Mouse (Mus musculus): ENCODE measurements around the gene Slit3. TPM values are rescaled to one million over a fixed set of nuclear protein-coding genes. Genes with fewer than 3 reads are reported as not detected.

Slit3 gene
- polyA plus RNA-seq (2012; rRNA removed) = 0.17 and 0.23 TPM in 2 replicates
- 0.20 and 0.24 TPM in 2 replicates for polyA plus RNA-seq (2014; fragmentation: Nextera tagmentation; extraction: Ambion mirVana)

- Histone ChIP-seq H3K4me2 (ENCODE audit: low read depth) (peak within 1 kb of the TSS; percentile 34), H3K4me3 (ENCODE audit: insufficient read depth in 1 of 2, low read depth in 2 of 2, low read length in 2 of 2) (peak within 1 kb of the TSS; percentile 25 to 34; a peak in 2 of 4 replicates), H3K9me3 (ENCODE audit: control insufficient read depth, low read length) (no peaks in the 10 kb centered on the region), H3K27me3 (ENCODE audit: control insufficient read depth, insufficient read depth, low read length) (peaks cover 37% of the 10 kb centered on the region), H3K9ac (replicated peaks) (no peak within 1 kb of the TSS), H3K4me1 (replicated peaks; ENCODE audit: control insufficient read depth in 2 of 2, insufficient read depth in 2 of 2, low read length in 1 of 2) (no peaks in the 10 kb centered on the region), H3K36me3 (replicated peaks; ENCODE audit: control insufficient read depth, insufficient read depth, low read depth) (no peaks in the 10 kb centered on the region), H3K27ac (no peak within 1 kb of the TSS)
- DNase-seq (ENCODE audit: low read depth in 3 of 3, low spot score in 3 of 3) = no peak
- ATAC-seq (ENCODE audit: insufficient read depth) = no peak
- 2% methylated on average over 63 of the region's 75 CpGs for WGBS (ENCODE audit: insufficient replicate concordance)
- no peak for TF ChIP-seq CTCF (IDR thresholded peaks at IDR 0.05; ENCODE audit: low read depth)
- no peak for TF ChIP-seq EP300 (IDR thresholded peaks at IDR 0.05; ENCODE audit: low read depth)
These were observed at the start of gene Slit3 for GRCm38 (mm10) chr11:35120894-35121610. Gene Slit3, plus strand, starts transcription at chr11:35121224.

GRCm38 (mm10) chr11:35071451-35071850, 49.6 kb upstream of the Slit3 start:
- 73% methylated on average over 1 of the region's 1 CpGs for WGBS (ENCODE audit: insufficient replicate concordance)
- no peak overlapping the region for H3K27ac ChIP-seq
- no peaks in the 10 kb centered on the region for H3K27me3 ChIP-seq (ENCODE audit: control insufficient read depth, insufficient read depth, low read length)
- H3K9me3 ChIP-seq (ENCODE audit: control insufficient read depth, low read length) = no peaks in the 10 kb centered on the region
- no peak overlapping the region for H3K4me3 ChIP-seq (ENCODE audit: insufficient read depth in 1 of 2, low read depth in 2 of 2, low read length in 2 of 2)
- DNase-seq (ENCODE audit: low read depth in 3 of 3, low spot score in 3 of 3) (no peak), ATAC-seq (ENCODE audit: insufficient read depth) (no peak)
- no peaks in the 10 kb centered on the region for H3K4me1 ChIP-seq (replicated peaks; ENCODE audit: control insufficient read depth in 2 of 2, insufficient read depth in 2 of 2, low read length in 1 of 2)
- no peaks in the 10 kb centered on the region for H3K36me3 ChIP-seq (replicated peaks; ENCODE audit: control insufficient read depth, insufficient read depth, low read depth)
- TF ChIP-seq CTCF (IDR thresholded peaks at IDR 0.05; ENCODE audit: low read depth) (no peak), EP300 (IDR thresholded peaks at IDR 0.05; ENCODE audit: low read depth) (no peak)
- H3K9ac ChIP-seq (replicated peaks) = no peak overlapping the region
- H3K4me2 ChIP-seq (ENCODE audit: low read depth) = no peak overlapping the region

- H3K27ac ChIP-seq = no peak overlapping the region
- H3K9ac ChIP-seq (replicated peaks) = no peak overlapping the region
- H3K4me2 ChIP-seq (ENCODE audit: low read depth) = no peak overlapping the region
- TF ChIP-seq EP300 (IDR thresholded peaks at IDR 0.05; ENCODE audit: low read depth) = no peak
- DNase-seq (ENCODE audit: low read depth in 3 of 3, low spot score in 3 of 3) (no peak), ATAC-seq (ENCODE audit: insufficient read depth) (no peak)
- no peaks in the 10 kb centered on the region for H3K4me1 ChIP-seq (replicated peaks; ENCODE audit: control insufficient read depth in 2 of 2, insufficient read depth in 2 of 2, low read length in 1 of 2)
- no peaks in the 10 kb centered on the region for H3K36me3 ChIP-seq (replicated peaks; ENCODE audit: control insufficient read depth, insufficient read depth, low read depth)
- no peaks in the 10 kb centered on the region for H3K27me3 ChIP-seq (ENCODE audit: control insufficient read depth, insufficient read depth, low read length)
- H3K9me3 ChIP-seq (ENCODE audit: control insufficient read depth, low read length) = no peaks in the 10 kb centered on the region
- WGBS (ENCODE audit: insufficient replicate concordance) = 78% methylated on average over 7 of the region's 7 CpGs
- H3K4me3 ChIP-seq (ENCODE audit: insufficient read depth in 1 of 2, low read depth in 2 of 2, low read length in 2 of 2) = no peak overlapping the region
These were observed 45.6 kb upstream of the Slit3 start for GRCm38 (mm10) chr11:35075411-35075810.

- DNase-seq (ENCODE audit: low read depth in 3 of 3, low spot score in 3 of 3) = no peak
- H3K9ac ChIP-seq (replicated peaks) = no peak overlapping the region
- H3K4me1 ChIP-seq (replicated peaks; ENCODE audit: control insufficient read depth in 2 of 2, insufficient read depth in 2 of 2, low read length in 1 of 2) = no peaks in the 10 kb centered on the region
- H3K4me3 ChIP-seq (ENCODE audit: insufficient read depth in 1 of 2, low read depth in 2 of 2, low read length in 2 of 2) = no peak overlapping the region
- no peaks in the 10 kb centered on the region for H3K9me3 ChIP-seq (ENCODE audit: control insufficient read depth, low read length)
- no peak for ATAC-seq (ENCODE audit: insufficient read depth)
- no peak overlapping the region for H3K27ac ChIP-seq
- no peak overlapping the region for H3K4me2 ChIP-seq (ENCODE audit: low read depth)
- no peaks in the 10 kb centered on the region for H3K36me3 ChIP-seq (replicated peaks; ENCODE audit: control insufficient read depth, insufficient read depth, low read depth)
- no peak for TF ChIP-seq CTCF (IDR thresholded peaks at IDR 0.05; ENCODE audit: low read depth)
- TF ChIP-seq EP300 (IDR thresholded peaks at IDR 0.05; ENCODE audit: low read depth) = no peak
- WGBS (ENCODE audit: insufficient replicate concordance) = 57% methylated on average over 8 of the region's 8 CpGs
- H3K27me3 ChIP-seq (ENCODE audit: control insufficient read depth, insufficient read depth, low read length) = no peaks in the 10 kb centered on the region
These were observed 40.4 kb upstream of the Slit3 start for GRCm38 (mm10) chr11:35080451-35081125.

GRCm38 (mm10) chr11:35082297-35082696, 38.7 kb upstream of the Slit3 start:
- H3K4me1 ChIP-seq (replicated peaks; ENCODE audit: control insufficient read depth in 2 of 2, insufficient read depth in 2 of 2, low read length in 1 of 2) = no peaks in the 10 kb centered on the region
- no peak for DNase-seq (ENCODE audit: low read depth in 3 of 3, low spot score in 3 of 3)
- no peak for ATAC-seq (ENCODE audit: insufficient read depth)

More at GRCm38 (mm10) chr11:35082297-35082696, 38.7 kb upstream of the Slit3 start:
- no peak overlapping the region for H3K4me2 ChIP-seq (ENCODE audit: low read depth)
- H3K9me3 ChIP-seq (ENCODE audit: control insufficient read depth, low read length) = no peaks in the 10 kb centered on the region
- H3K9ac ChIP-seq (replicated peaks) = no peak overlapping the region
- TF ChIP-seq EP300 (IDR thresholded peaks at IDR 0.05; ENCODE audit: low read depth) (no peak), CTCF (IDR thresholded peaks at IDR 0.05; ENCODE audit: low read depth) (no peak)
- H3K27me3 ChIP-seq (ENCODE audit: control insufficient read depth, insufficient read depth, low read length) = no peaks in the 10 kb centered on the region
- H3K4me3 ChIP-seq (ENCODE audit: insufficient read depth in 1 of 2, low read depth in 2 of 2, low read length in 2 of 2) = no peak overlapping the region
- no peaks in the 10 kb centered on the region for H3K36me3 ChIP-seq (replicated peaks; ENCODE audit: control insufficient read depth, insufficient read depth, low read depth)
- H3K27ac ChIP-seq = no peak overlapping the region
- WGBS (ENCODE audit: insufficient replicate concordance) = 60% methylated on average over 3 of the region's 3 CpGs

All from liver, embryonic 14.5 days (tissue).